Mouse (Mus musculus) intestine, postnatal 0 days (tissue): ENCODE measurements around the gene Gm10518. TPM values are rescaled to one million over a fixed set of nuclear protein-coding genes. Genes with fewer than 3 reads are reported as not detected.

Experiments
- ATAC-seq: fragments of 200-750 bp; cut with Nextera tagmentation; 2 replicates; pipeline ENCODE4 v1.8.0; 2017; ENCODE audit warnings: mild to moderate bottlenecking, moderate TSS enrichment, moderate library complexity
- H3K27ac ChIP-seq: fragments of 300-500 bp; sonication (generic); 2 replicates; pipeline ENCODE4 v1.5.1; 2014; ENCODE audit warnings: mild to moderate bottlenecking, low read depth, low read length, moderate library complexity
- H3K27me3 ChIP-seq: fragments of 300-500 bp; sonication (generic); replicated peaks from 2 replicates; pipeline ENCODE4 v1.6.1; 2014; ENCODE audit warnings: low read length, mixed read lengths; ENCODE audit not compliant: control insufficient read depth, insufficient read depth
- H3K36me3 ChIP-seq: fragments of 300-500 bp; sonication (generic); 2 replicates; pipeline ENCODE4 v1.6.1; 2014; ENCODE audit warnings: mild to moderate bottlenecking, moderate library complexity; ENCODE audit not compliant: control insufficient read depth, insufficient read depth
- H3K4me1 ChIP-seq: fragments of 300-500 bp; sonication (generic); replicated peaks from 2 replicates; pipeline ENCODE4 v1.6.1; 2014; ENCODE audit warnings: antibody characterized with exemption, low read length, mixed read lengths; ENCODE audit not compliant: control insufficient read depth, insufficient read depth
- H3K4me2 ChIP-seq: fragments of 300-500 bp; sonication (generic); replicated peaks from 2 replicates; pipeline ENCODE4 v1.6.1; 2014; ENCODE audit warnings: low read depth, mild to moderate bottlenecking, moderate library complexity
- H3K4me3 ChIP-seq: fragments of 300-500 bp; sonication (generic); 2 replicates; pipeline ENCODE4 v1.5.1; 2014; ENCODE audit warnings: low read depth, low read length
- H3K9ac ChIP-seq: fragments of 300-500 bp; sonication (generic); 2 replicates; pipeline ENCODE4 v1.6.1; 2014; ENCODE audit warnings: mild to moderate bottlenecking, low read depth, low read length
- H3K9me3 ChIP-seq: fragments of 300-500 bp; sonication (generic); 2 replicates; pipeline ENCODE4 v1.6.1; 2016; ENCODE audit warnings: mixed run types; ENCODE audit not compliant: control insufficient read depth
- CTCF ChIP-seq: sonication (generic); IDR thresholded peaks from 2 replicates; pipeline ENCODE4 v1.5.1; 2016; ENCODE audit warnings: low read depth, mild to moderate bottlenecking, control low read depth, antibody characterized with exemption, moderate library complexity
- WGBS: fragments of 180-500 bp; shearing (Covaris S2); extraction: QIAGEN DNeasy Blood & Tissue Kit; methylation state at CpG from one replicate; pipeline ENCODE4 v1.1.7; 2014; 5-methylcytosine and 5-hydroxymethylcytosine counted together
- polyA plus RNA-seq: library from polyadenylated mRNA; unstranded; fragments of >200 nt; fragmentation: Nextera tagmentation; extraction: Ambion mirVana; gene quantifications from 2 replicates; pipeline ENCODE4 v1.2.1, GENCODE M21; 2015

Gm10518 gene
- polyA plus RNA-seq, 1 experiment from 2014 or later = not detected

DNA sequence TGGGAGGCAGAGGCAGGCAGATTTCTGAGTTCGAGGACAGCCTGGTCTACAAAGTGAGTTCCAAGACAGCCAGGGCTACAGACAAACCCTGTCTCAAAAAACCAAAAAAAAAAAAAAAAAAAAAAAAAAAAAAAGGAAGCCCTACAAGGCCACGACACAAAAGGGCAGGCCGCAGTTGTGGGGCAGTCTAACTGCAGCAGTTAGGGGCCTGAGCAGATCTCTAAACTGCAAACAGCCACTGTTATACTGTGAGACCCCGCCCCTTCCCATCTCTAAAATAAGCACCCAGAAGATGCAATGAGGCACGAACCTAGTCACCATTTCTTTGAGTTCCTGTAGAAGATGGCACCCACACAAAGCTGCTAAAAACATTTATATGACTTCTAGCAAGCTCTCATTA lies 17.7 kb upstream of the Gm10518 start:
- H3K27ac ChIP-seq = no peak overlapping the region
- no peak overlapping the region for H3K9ac ChIP-seq
- 91% methylated on average over 5 of the region's 5 CpGs for WGBS
- H3K9me3 ChIP-seq = no peaks in the 10 kb centered on the region
- H3K36me3 ChIP-seq = peaks cover 51% of the 10 kb centered on the region
- H3K4me2 ChIP-seq = no peak overlapping the region
- H3K27me3 ChIP-seq = no peaks in the 10 kb centered on the region
- TF ChIP-seq CTCF = no peak
- no peak overlapping the region for H3K4me3 ChIP-seq
- no peaks in the 10 kb centered on the region for H3K4me1 ChIP-seq
- no peak for ATAC-seq

GRCm38 (mm10) chr1:179787281-179787680 lies 15.9 kb upstream of the Gm10518 start:
- no peak overlapping the region for H3K9ac ChIP-seq
- no peaks in the 10 kb centered on the region for H3K27me3 ChIP-seq
- 0 out of 2 replicates have a peak, but pooled peaks cover 3% of the 10 kb centered on the region for H3K4me1 ChIP-seq
- WGBS = 77% methylated on average over 4 of the region's 4 CpGs
- no peak overlapping the region for H3K4me2 ChIP-seq
- no peaks in the 10 kb centered on the region for H3K9me3 ChIP-seq
- no peak overlapping the region for H3K27ac ChIP-seq
- peaks cover 47% of the 10 kb centered on the region for H3K36me3 ChIP-seq
- no peak overlapping the region for H3K4me3 ChIP-seq
- no peak for TF ChIP-seq CTCF
- no peak for ATAC-seq

- H3K4me1 ChIP-seq = no peaks in the 10 kb centered on the region
- no peak overlapping the region for H3K4me2 ChIP-seq
- peak; percentile 44 for TF ChIP-seq CTCF
- no peak overlapping the region for H3K9ac ChIP-seq
- H3K9me3 ChIP-seq = no peaks in the 10 kb centered on the region
- no peak for ATAC-seq
- H3K27ac ChIP-seq = no peak overlapping the region
- H3K4me3 ChIP-seq = no peak overlapping the region
- peaks cover 33% of the 10 kb centered on the region for H3K36me3 ChIP-seq
- H3K27me3 ChIP-seq = no peaks in the 10 kb centered on the region
Observed at GRCm38 (mm10) chr1:179798794-179799193, 4.4 kb upstream of the Gm10518 start.

- peak; percentile 61 for TF ChIP-seq CTCF
Observed at GRCm38 (mm10) chr1:179803513-179804139, 450 bp downstream of the Gm10518 start, which contains the start of gene Ahctf1. TSS of gene Ahctf1 (minus strand) at chr1:179803680.

GRCm38 (mm10) chr1:179804140-179804881 lies 1.1 kb downstream of the Gm10518 start:
- WGBS = 33% methylated on average over 11 of the region's 11 CpGs
- no peak for ATAC-seq

More at GRCm38 (mm10) chr1:179803513-179804139, 450 bp downstream of the Gm10518 start, which contains the start of gene Ahctf1:
- WGBS = under 1% methylated on average over 56 of the region's 56 CpGs
- Histone ChIP-seq H3K36me3 (no peaks in the 10 kb centered on the region), H3K4me2 (peak within 1 kb of the TSS; percentile 84), H3K4me3 (peak within 1 kb of the TSS; percentile 87), H3K27ac (peak within 1 kb of the TSS; percentile 98), H3K9ac (peak within 1 kb of the TSS; percentile 97), H3K27me3 (no peaks in the 10 kb centered on the region), H3K9me3 (no peaks in the 10 kb centered on the region), H3K4me1 (no peaks in the 10 kb centered on the region)
- peak; percentile 97 for ATAC-seq

GRCm38 (mm10) chr1:179805751-179806150 lies 2.6 kb downstream of the Gm10518 start:
- no peak overlapping the region for H3K4me3 ChIP-seq
- H3K4me1 ChIP-seq = no peaks in the 10 kb centered on the region
- no peak overlapping the region for H3K4me2 ChIP-seq
- no peak overlapping the region for H3K27ac ChIP-seq
- WGBS = 69% methylated on average over 5 of the region's 5 CpGs
- H3K9ac ChIP-seq = no peak overlapping the region
- no peaks in the 10 kb centered on the region for H3K9me3 ChIP-seq
- ATAC-seq = no peak
- no peaks in the 10 kb centered on the region for H3K36me3 ChIP-seq
- no peak for TF ChIP-seq CTCF
- H3K27me3 ChIP-seq = no peaks in the 10 kb centered on the region

More at GRCm38 (mm10) chr1:179804140-179804881, 1.1 kb downstream of the Gm10518 start:
- Histone ChIP-seq H3K4me1 (no peaks in the 10 kb centered on the region), H3K27me3 (no peaks in the 10 kb centered on the region), H3K27ac (peak overlapping the region; percentile 98; the same call in 1 of the 2 replicates), H3K36me3 (no peaks in the 10 kb centered on the region), H3K4me2 (peak overlapping the region; percentile 84), H3K9me3 (no peaks in the 10 kb centered on the region), H3K9ac (peak overlapping the region; percentile 17; the same call in 1 of the 2 replicates), H3K4me3 (peak overlapping the region; percentile 87)
- TF ChIP-seq CTCF = no peak
